Mouse (Mus musculus): ENCODE measurements around the gene Cdc42ep3. TPM values are rescaled to one million over a fixed set of nuclear protein-coding genes. Genes with fewer than 3 reads are reported as not detected.

Gene Cdc42ep3
- polyA plus RNA-seq, 1 experiment: 11.0 TPM

- H3K4me3 ChIP-seq (replicated peaks; ENCODE audit: insufficient read depth, low read depth, low read length): no peak overlapping the region
- no peak overlapping the region for H3K27ac ChIP-seq (ENCODE audit: insufficient read depth, low read length)
- WGBS: 57% methylated on average over 4 of the region's 4 CpGs
- no peaks in the 10 kb centered on the region for H3K4me1 ChIP-seq (ENCODE audit: control insufficient read depth, insufficient read depth, low read length)
- no peak for DNase-seq
- TF ChIP-seq CTCF (IDR thresholded peaks at IDR 0.05; ENCODE audit: borderline replicate concordance, insufficient read depth, low read depth, low read length): no peak
- TF ChIP-seq POLR2A (IDR thresholded peaks at IDR 0.05; ENCODE audit: borderline replicate concordance, insufficient read depth, low read length): no peak
- H3K27me3 ChIP-seq (ENCODE audit: control insufficient read depth, insufficient read depth, low read length): no peaks in the 10 kb centered on the region
Observed at GRCm38 (mm10) chr17:79315415-79316094, 39.3 kb downstream of the Cdc42ep3 start.

GRCm38 (mm10) chr17:79310465-79310864 is 44.4 kb downstream of the Cdc42ep3 start:
- H3K4me1 ChIP-seq (ENCODE audit: control insufficient read depth, insufficient read depth, low read length): no peaks in the 10 kb centered on the region
- 89% methylated on average over 1 of the region's 1 CpGs for WGBS
- no peak overlapping the region for H3K4me3 ChIP-seq (replicated peaks; ENCODE audit: insufficient read depth, low read depth, low read length)
- no peak overlapping the region for H3K27ac ChIP-seq (ENCODE audit: insufficient read depth, low read length)
- no peak for DNase-seq
- no peaks in the 10 kb centered on the region for H3K27me3 ChIP-seq (ENCODE audit: control insufficient read depth, insufficient read depth, low read length)
- TF ChIP-seq CTCF (IDR thresholded peaks at IDR 0.05; ENCODE audit: borderline replicate concordance, insufficient read depth, low read depth, low read length) (no peak), POLR2A (IDR thresholded peaks at IDR 0.05; ENCODE audit: borderline replicate concordance, insufficient read depth, low read length) (no peak)

GRCm38 (mm10) chr17:79309506-79309905 is 45.4 kb downstream of the Cdc42ep3 start:
- H3K27me3 ChIP-seq (ENCODE audit: control insufficient read depth, insufficient read depth, low read length): no peaks in the 10 kb centered on the region
- H3K27ac ChIP-seq (ENCODE audit: insufficient read depth, low read length): no peak overlapping the region
- no peak for DNase-seq
- no peak overlapping the region for H3K4me3 ChIP-seq (replicated peaks; ENCODE audit: insufficient read depth, low read depth, low read length)
- 86% methylated on average over 1 of the region's 1 CpGs for WGBS
- TF ChIP-seq CTCF (IDR thresholded peaks at IDR 0.05; ENCODE audit: borderline replicate concordance, insufficient read depth, low read depth, low read length) (no peak), POLR2A (IDR thresholded peaks at IDR 0.05; ENCODE audit: borderline replicate concordance, insufficient read depth, low read length) (no peak)
- no peaks in the 10 kb centered on the region for H3K4me1 ChIP-seq (ENCODE audit: control insufficient read depth, insufficient read depth, low read length)

- TF ChIP-seq POLR2A (IDR thresholded peaks at IDR 0.05; ENCODE audit: borderline replicate concordance, insufficient read depth, low read length): no peak
- TF ChIP-seq CTCF (IDR thresholded peaks at IDR 0.05; ENCODE audit: borderline replicate concordance, insufficient read depth, low read depth, low read length): no peak
- Histone ChIP-seq H3K4me1 (ENCODE audit: control insufficient read depth, insufficient read depth, low read length) (no peaks in the 10 kb centered on the region), H3K27me3 (ENCODE audit: control insufficient read depth, insufficient read depth, low read length) (no peaks in the 10 kb centered on the region), H3K4me3 (replicated peaks; ENCODE audit: insufficient read depth, low read depth, low read length) (no peak overlapping the region), H3K27ac (ENCODE audit: insufficient read depth, low read length) (no peak overlapping the region)
- 23% methylated on average over 7 of the region's 7 CpGs for WGBS
- DNase-seq: no peak
Observed at GRCm38 (mm10) chr17:79305644-79306043, 49.2 kb downstream of the Cdc42ep3 start.

GRCm38 (mm10) chr17:79303744-79304497 is 51.0 kb downstream of the Cdc42ep3 start:
- Histone ChIP-seq H3K4me1 (ENCODE audit: control insufficient read depth, insufficient read depth, low read length) (no peaks in the 10 kb centered on the region), H3K4me3 (replicated peaks; ENCODE audit: insufficient read depth, low read depth, low read length) (no peak overlapping the region), H3K27ac (ENCODE audit: insufficient read depth, low read length) (no peak overlapping the region), H3K27me3 (ENCODE audit: control insufficient read depth, insufficient read depth, low read length) (no peaks in the 10 kb centered on the region)
- no peak for DNase-seq
- no peak for TF ChIP-seq CTCF (IDR thresholded peaks at IDR 0.05; ENCODE audit: borderline replicate concordance, insufficient read depth, low read depth, low read length)
- TF ChIP-seq POLR2A (IDR thresholded peaks at IDR 0.05; ENCODE audit: borderline replicate concordance, insufficient read depth, low read length): no peak
- 90% methylated on average over 17 of the region's 17 CpGs for WGBS

- 96% methylated on average over 3 of the region's 3 CpGs for WGBS
- TF ChIP-seq POLR2A (IDR thresholded peaks at IDR 0.05; ENCODE audit: borderline replicate concordance, insufficient read depth, low read length) (no peak), CTCF (IDR thresholded peaks at IDR 0.05; ENCODE audit: borderline replicate concordance, insufficient read depth, low read depth, low read length) (no peak)
- no peak overlapping the region for H3K4me3 ChIP-seq (replicated peaks; ENCODE audit: insufficient read depth, low read depth, low read length)
- no peak for DNase-seq
- no peaks in the 10 kb centered on the region for H3K4me1 ChIP-seq (ENCODE audit: control insufficient read depth, insufficient read depth, low read length)
- no peak overlapping the region for H3K27ac ChIP-seq (ENCODE audit: insufficient read depth, low read length)
- no peaks in the 10 kb centered on the region for H3K27me3 ChIP-seq (ENCODE audit: control insufficient read depth, insufficient read depth, low read length)
Observed at GRCm38 (mm10) chr17:79303238-79303637, 51.7 kb downstream of the Cdc42ep3 start.

GRCm38 (mm10) chr17:79299925-79300324 is 55.0 kb downstream of the Cdc42ep3 start:
- H3K4me3 ChIP-seq (replicated peaks; ENCODE audit: insufficient read depth, low read depth, low read length): no peak overlapping the region
- H3K27ac ChIP-seq (ENCODE audit: insufficient read depth, low read length): no peak overlapping the region
- WGBS: 87% methylated on average over 1 of the region's 1 CpGs
- H3K4me1 ChIP-seq (ENCODE audit: control insufficient read depth, insufficient read depth, low read length): no peaks in the 10 kb centered on the region
- no peaks in the 10 kb centered on the region for H3K27me3 ChIP-seq (ENCODE audit: control insufficient read depth, insufficient read depth, low read length)
- DNase-seq: no peak
- TF ChIP-seq CTCF (IDR thresholded peaks at IDR 0.05; ENCODE audit: borderline replicate concordance, insufficient read depth, low read depth, low read length) (no peak), POLR2A (IDR thresholded peaks at IDR 0.05; ENCODE audit: borderline replicate concordance, insufficient read depth, low read length) (no peak)

- no peaks in the 10 kb centered on the region for H3K4me1 ChIP-seq (ENCODE audit: control insufficient read depth, insufficient read depth, low read length)
- no peaks in the 10 kb centered on the region for H3K27me3 ChIP-seq (ENCODE audit: control insufficient read depth, insufficient read depth, low read length)
- DNase-seq: no peak
- H3K4me3 ChIP-seq (replicated peaks; ENCODE audit: insufficient read depth, low read depth, low read length): no peak overlapping the region
- no peak overlapping the region for H3K27ac ChIP-seq (ENCODE audit: insufficient read depth, low read length)
- TF ChIP-seq CTCF (IDR thresholded peaks at IDR 0.05; ENCODE audit: borderline replicate concordance, insufficient read depth, low read depth, low read length) (no peak), POLR2A (IDR thresholded peaks at IDR 0.05; ENCODE audit: borderline replicate concordance, insufficient read depth, low read length) (no peak)
Observed at GRCm38 (mm10) chr17:79298968-79299367, 55.9 kb downstream of the Cdc42ep3 start.
